Mouse (Mus musculus): ENCODE measurements around the gene Gm47969.

The Gm47969 gene

GRCm38 (mm10) chr1:83076190-83076917, 31.6 kb downstream of the Gm47969 start:
- DNase-seq = peak in 1 of 2 experiments; percentile 23

DNA sequence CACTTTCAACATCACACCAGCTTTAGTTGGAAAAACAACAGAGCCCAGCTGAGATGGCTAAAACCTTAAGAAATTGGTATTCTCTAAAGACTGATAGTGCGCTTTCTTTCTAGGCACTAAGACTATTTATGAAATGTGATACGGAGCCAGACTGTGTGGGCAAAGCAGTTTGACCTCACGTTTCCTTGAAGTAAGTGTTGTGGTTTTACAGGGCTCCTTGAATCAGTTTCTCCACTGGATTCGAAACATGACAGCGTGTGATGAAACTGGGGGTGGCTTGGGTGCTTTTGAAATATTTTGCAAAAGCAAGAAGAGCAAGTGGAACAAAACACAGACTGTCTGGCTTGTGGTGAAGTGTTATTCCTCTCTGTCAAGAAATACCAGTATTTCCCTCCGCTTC, 32.3 kb downstream of the Gm47969 start:
- no peak for DNase-seq

DNA sequence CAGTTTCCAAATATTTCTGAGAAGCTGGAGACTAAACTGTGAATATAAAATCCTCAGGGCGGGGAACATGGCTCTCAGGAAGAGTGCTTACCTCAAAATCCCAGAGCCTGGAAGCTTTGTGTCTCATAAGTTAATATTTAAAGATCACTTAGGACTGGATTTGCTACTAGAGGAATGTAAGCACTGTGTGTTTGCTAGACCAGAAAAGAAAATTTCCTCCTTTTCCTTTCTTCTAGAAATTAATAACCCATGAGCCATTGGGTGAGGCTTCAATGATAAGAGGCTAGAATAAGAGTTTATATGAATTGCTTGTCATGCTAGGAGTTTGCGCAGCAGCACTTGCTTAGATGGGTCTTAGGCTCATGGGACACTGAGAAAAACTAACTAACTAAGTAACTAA, 40.1 kb downstream of the Gm47969 start:
- no peak for DNase-seq

DNA sequence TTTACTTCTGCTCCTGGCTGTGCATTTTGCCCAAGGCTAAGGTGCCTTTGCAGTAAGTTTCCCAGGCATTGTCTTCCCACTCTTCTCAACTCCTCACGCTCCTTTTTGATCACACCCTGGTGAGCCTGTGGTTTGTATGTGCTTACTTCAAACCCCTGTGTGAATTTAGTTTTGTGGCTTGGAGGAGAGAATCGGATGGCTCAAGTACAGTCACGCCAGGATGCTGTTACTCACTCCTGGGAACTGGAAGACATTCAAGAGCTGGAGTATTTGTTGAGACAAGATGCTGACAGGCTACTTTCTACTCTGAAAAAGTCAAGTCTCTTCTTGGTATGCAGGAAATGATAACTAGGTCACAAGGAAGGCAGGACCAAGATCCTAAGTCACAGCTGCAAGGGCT, 46.5 kb downstream of the Gm47969 start:
- no peak for DNase-seq

All from lung, postnatal 4 days (tissue).